Mouse (Mus musculus) spleen, adult 2 months (tissue): ENCODE data around the gene Fsd2.

ENCODE experiments used
- CTCF ChIP-seq: fragments of 200-500 bp; IDR thresholded peaks from 2 replicates; pipeline ENCODE4 v1.5.1; 2011; ENCODE audit warnings: mild to moderate bottlenecking, inconsistent platforms; ENCODE audit not compliant: insufficient read depth, insufficient read length, insufficient replicate concordance; ENCODE audit errors: extremely low read depth
- POLR2A ChIP-seq: fragments of 200-500 bp; IDR thresholded peaks from 2 replicates; pipeline ENCODE4 v1.6.1; 2011; ENCODE audit warnings: low read depth, low read length, inconsistent platforms

GRCm38 (mm10) chr7:81585326-81585725, 18.6 kb upstream of the Fsd2 start:
- no peak for TF ChIP-seq POLR2A
- no peak for TF ChIP-seq CTCF
